Mouse (Mus musculus): ENCODE measurements at regions not wholly inside any gene's neighbourhood (a gene's known extent, or its start where the extent isn't known, plus 50 kb on each side); places are given as distances from the start of the nearest gene placed in this dataset.

DNA sequence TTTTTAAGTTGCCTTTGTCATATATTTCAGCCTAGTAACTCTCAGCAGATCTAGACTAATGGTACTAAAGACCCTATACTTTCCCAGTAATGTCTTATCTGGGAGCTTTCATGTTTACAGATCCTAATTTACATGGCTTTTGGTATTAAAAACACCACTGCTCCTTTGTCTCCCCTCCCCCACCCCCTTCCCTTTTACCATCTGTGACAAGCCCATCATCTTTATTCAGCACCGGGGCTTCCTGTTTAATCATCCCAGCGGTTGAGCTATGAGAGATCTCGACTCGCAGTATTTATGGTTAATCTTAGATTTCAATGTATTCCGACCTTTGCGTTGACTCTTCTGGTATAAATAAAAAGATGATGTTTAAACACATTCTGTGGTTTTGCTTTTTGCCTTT is 244.6 kb downstream of the Gm11077 start:
- TF ChIP-seq CTCF (IDR thresholded peaks at IDR 0.05; ENCODE audit: extremely low read depth, insufficient read depth, insufficient read length, insufficient replicate concordance) (no peak), POLR2A (IDR thresholded peaks at IDR 0.05; ENCODE audit: low read depth, low read length) (no peak)

All from spleen, adult 2 months (tissue).